Mouse (Mus musculus): ENCODE data around the gene Myo1h.

The Myo1h gene

GRCm38 (mm10) chr5:114393169-114393568 is 104.2 kb downstream of the Myo1h start:
- DNase-seq (ENCODE audit: low spot score): no peak

DNA sequence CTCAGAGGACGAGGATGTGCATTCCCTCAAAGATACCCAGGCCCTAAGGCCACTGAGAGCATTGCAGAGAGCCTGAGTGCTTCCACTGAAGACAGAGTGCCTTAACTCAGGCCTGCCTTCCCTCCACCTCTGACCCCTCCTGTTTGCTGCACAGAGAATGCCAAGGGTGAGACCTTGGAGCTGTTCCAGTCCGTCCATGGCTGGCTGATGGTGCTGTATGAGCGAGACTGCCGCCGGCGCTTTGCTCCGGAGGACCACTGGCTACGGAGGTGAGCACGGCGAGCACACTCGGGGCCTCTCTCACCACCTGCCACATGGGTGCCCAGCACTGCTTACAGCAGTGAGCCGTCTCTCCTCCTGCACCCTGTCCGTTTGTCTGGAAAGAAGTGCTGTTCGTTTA is 117.6 kb downstream of the Myo1h start:
- no peak for DNase-seq (ENCODE audit: low spot score)

GRCm38 (mm10) chr5:114407269-114407668 is 118.3 kb downstream of the Myo1h start:
- no peak for DNase-seq (ENCODE audit: low spot score)

GRCm38 (mm10) chr5:114407810-114408209 is 118.8 kb downstream of the Myo1h start:
- no peak for DNase-seq (ENCODE audit: low spot score)

- no peak for DNase-seq (ENCODE audit: low spot score)
Observed at GRCm38 (mm10) chr5:114408846-114409245, 119.9 kb downstream of the Myo1h start.

GRCm38 (mm10) chr5:114410429-114410828 is 121.5 kb downstream of the Myo1h start:
- no peak for DNase-seq (ENCODE audit: low spot score)

DNA sequence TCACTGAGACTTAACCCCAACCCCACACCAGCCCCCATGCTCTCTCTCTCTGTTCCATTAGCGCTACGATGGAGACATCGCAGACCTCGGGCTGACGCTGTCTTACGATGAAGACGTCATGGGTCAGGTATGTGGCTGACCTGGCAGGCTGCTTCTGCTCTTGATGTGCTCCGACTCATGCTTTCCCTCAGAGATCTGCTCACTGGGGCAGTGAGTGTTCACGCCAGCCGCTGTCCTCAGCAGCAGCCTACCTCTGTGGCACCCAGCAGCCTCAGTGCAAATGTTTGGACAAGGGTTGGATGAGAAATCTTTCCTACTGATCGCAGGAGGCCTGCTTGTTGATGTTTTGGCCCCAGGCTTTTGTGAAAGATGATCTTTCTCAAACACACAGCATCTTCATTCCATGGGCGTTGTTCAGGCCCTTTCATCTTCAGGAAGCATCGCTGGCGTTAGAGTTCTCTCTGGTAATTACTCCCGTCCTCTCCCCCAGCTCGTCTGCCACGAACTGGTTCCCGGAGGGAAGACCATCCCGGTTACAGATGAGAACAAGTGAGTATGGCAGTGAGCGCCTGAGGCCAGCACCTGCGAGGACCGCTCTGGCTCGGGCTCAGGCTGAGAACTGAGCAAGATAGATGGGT is 123.5 kb downstream of the Myo1h start:
- no peak for DNase-seq (ENCODE audit: low spot score)

DNA sequence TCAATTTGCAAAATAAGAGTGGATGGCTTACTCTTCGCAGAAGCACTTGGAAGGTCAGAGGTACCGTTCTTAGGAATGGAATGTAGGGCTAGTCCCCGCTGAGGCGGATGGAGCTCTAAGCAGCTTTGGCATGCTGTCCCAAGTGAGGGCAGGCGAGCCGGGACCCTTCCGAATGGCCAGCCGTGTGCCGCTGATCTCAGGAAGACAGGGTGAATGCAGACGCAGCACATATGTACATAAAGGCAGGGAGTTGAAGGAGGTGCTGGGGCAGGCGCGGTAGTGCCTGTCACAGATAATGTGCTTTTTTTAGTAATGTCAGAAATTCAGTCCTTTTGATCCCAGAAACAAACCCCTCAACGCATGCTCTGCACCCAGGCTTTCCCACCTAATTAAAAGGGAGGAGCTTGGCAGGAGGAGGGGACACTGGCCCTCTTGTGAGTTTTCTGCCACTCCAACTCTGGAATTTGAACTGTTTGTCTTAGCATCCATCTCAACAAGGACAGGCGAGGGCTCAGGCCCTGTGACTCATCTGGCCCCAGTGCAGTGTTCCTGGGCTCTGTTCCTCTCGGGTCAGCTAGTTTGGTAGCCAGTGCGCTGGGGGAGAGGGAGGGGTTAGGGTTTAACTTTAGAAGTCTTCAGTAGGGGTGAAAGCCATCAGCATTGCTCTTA is 124.2 kb downstream of the Myo1h start:
- no peak for DNase-seq (ENCODE audit: low spot score)

All from urinary bladder, postnatal 10 days (tissue).